Mouse (Mus musculus): ENCODE measurements at regions not wholly inside any gene's neighbourhood (a gene's known extent, or its start where the extent isn't known, plus 50 kb on each side); places are given as distances from the start of the nearest gene placed in this dataset.

DNA sequence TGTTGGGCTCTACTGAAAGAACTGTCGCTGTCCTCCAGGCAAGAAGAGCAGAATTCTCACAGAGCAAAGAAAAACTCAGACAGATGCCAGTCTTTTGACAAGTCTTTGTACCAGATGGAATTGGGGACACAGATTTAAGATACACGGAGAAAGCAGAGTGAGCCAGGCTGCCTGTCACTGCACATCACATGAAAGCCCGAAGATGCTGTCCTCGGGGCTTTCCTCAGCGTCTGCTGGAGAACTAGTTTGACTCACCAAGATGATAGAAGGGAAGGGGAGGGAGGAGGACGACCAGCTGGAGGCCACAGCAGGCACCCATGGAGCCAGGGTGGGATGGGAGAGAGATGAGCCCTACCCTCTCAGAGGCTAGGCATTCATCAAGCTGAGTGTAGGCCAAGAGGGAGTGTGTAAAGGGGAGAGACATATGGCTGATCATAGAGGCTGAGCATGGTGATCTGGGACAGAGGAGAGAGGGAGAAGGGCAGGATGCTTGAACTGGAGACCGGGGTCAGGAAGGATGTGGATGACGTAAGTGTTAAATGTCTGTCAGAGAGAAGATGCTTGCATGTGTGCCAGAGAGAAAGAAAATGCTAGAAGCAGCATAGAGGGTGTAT is 600.7 kb downstream of the Tbc1d22a start:
- Histone ChIP-seq H3K4me2 (no peak overlapping the region), H3K27me3 (replicated peaks) (no peaks in the 10 kb centered on the region), H3K9me3 (no peaks in the 10 kb centered on the region), H3K36me3 (replicated peaks) (no peaks in the 10 kb centered on the region), H3K27ac (no peak overlapping the region), H3K4me1 (no peaks in the 10 kb centered on the region), H3K4me3 (no peak overlapping the region), H3K9ac (no peak overlapping the region)
- ATAC-seq (replicated peaks), result no peak
- WGBS, result 73% methylated on average over 8 of the region's 8 CpGs

DNA sequence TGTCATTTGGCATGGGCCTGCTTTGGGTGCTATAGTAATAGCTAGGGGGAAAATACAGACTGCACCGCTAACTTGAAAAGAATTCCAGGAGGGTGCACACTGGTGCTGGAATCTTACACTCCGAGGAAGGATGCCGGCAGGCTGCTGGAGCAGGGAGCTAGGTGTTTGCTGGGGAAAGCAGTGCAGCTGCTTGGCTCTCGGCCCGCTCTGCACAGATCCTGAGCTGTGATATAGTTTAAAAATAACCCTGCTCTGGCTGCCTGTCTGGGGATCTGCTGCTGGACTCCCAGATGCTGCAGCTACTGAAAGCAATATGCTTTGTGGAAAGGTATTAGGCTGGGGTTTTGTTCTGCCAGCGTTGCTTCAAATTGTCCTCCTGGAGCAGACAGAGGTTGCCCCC is 621.7 kb downstream of the Tbc1d22a start:
- no peak overlapping the region for H3K9ac ChIP-seq
- peak; percentile 30; the same call in 1 of the 2 replicates for ATAC-seq (replicated peaks)

DNA sequence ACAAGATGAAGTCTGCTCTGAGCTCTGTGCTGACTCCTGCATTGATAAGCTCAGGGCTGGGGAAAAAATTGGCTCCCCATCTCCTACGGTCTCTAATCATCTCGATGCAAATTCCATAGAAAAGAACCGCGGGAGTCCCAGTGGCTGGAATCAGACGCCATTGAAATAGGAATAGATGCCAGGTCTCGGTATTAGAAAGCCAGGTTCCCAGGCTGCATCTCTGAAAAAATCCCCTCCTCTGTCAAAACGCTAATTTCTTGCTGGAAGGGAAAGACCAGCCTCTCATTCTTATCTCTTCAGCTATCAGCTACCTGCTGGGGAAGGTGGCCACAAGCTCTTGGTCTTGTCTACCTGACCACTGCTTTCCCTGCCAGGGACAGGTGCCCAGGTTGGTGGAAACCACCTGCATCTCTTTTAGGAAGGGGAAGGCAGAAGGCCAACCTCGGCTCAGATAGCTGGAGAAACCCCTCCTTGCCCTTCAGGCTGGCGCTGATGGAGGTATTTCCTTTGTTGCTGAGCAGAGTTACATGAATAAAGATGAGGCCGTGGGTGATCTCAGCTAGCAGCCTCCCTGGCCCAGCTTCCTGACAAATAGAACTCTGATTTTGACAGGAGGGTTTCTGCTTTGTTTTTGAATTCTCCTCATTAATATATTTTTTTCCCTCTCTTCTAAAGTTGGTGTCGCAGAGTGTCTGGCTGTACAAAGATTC is 638.1 kb downstream of the Tbc1d22a start:
- no peak overlapping the region for H3K9ac ChIP-seq
- no peaks in the 10 kb centered on the region for H3K9me3 ChIP-seq
- no peak overlapping the region for H3K4me2 ChIP-seq
- 11% methylated on average over 11 of the region's 11 CpGs for WGBS
- H3K27me3 ChIP-seq (replicated peaks), result no peaks in the 10 kb centered on the region
- ATAC-seq (replicated peaks), result no peak
- no peaks in the 10 kb centered on the region for H3K36me3 ChIP-seq (replicated peaks)
- H3K27ac ChIP-seq, result peak overlapping the region; percentile 60
- no peak overlapping the region for H3K4me3 ChIP-seq
- peaks cover 11% of the 10 kb centered on the region for H3K4me1 ChIP-seq

More for the DNA sequence above, 621.7 kb downstream of the Tbc1d22a start:
- H3K4me2 ChIP-seq, result no peak overlapping the region
- peak overlapping the region; percentile 77 for H3K27ac ChIP-seq
- H3K4me3 ChIP-seq, result no peak overlapping the region
- H3K27me3 ChIP-seq (replicated peaks), result no peaks in the 10 kb centered on the region
- WGBS, result 27% methylated on average over 6 of the region's 6 CpGs
- peaks cover 11% of the 10 kb centered on the region; the same call in 1 of the 2 replicates for H3K4me1 ChIP-seq
- no peaks in the 10 kb centered on the region for H3K9me3 ChIP-seq
- H3K36me3 ChIP-seq (replicated peaks), result no peaks in the 10 kb centered on the region

DNA sequence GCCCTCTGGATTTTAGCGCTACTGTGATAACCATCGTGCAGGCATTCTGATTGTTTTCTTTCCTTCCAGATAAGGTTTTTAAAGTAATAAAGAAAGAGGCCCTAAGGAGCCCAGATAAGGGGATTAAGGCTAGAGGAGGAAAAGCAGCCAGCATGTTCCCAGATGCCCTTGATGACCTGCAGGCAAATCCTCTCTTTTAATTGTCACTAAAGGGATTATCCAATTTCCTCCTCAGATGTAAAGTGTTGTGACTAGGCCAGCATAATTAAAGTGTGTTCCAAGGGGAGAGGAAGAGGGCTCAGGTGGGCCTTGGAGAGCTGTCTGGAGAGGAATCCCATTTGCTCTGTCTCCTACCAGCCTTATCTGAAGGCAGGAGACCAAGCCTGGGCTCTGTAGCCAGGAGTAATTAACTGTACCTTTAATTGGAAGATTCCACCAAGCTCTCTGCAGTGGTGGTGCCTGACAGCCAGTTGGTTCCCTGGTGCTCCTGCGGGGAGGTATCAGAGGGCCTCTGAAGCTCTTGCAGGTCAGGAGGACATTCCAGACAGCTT is 644.2 kb downstream of the Tbc1d22a start:
- Histone ChIP-seq H3K27me3 (replicated peaks) (no peaks in the 10 kb centered on the region; the same call in 1 of the 2 replicates), H3K4me2 (no peak overlapping the region), H3K36me3 (replicated peaks) (no peaks in the 10 kb centered on the region), H3K9ac (no peak overlapping the region), H3K9me3 (no peaks in the 10 kb centered on the region), H3K27ac (no peak overlapping the region), H3K4me3 (no peak overlapping the region), H3K4me1 (no peaks in the 10 kb centered on the region)
- WGBS, result 5% methylated on average over 3 of the region's 3 CpGs
- no peak for ATAC-seq (replicated peaks)

DNA sequence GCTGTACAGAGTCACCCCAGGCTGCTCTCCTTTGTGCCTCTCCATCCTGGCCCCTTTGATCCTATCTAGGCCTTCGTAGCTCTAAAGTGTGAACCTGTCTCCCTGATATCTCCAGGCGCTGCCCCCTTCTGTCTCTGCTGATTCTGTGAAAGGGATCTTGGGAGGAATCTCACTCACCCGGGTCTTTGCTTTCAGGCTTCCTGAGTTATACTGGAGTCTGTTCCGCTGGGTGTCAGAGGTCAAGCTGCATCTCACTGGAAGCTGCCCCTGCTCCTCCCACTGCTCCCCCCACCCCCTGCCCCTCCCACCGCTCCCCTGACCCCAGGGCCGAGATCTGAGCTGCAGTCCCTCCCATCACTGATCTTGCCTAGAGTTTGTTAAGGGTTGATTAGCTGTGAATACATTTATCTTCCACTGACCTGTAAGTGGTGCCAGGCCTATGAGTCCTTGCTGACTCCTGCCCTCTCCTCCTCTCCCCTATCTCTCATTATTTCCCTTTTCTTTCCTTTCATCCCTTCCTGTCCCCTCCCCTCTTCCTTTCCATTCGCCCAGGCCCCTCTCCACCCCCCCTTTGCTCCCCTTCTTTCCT is 661.6 kb downstream of the Tbc1d22a start:
- Histone ChIP-seq H3K9ac (no peak overlapping the region), H3K4me2 (peak overlapping the region; percentile 21; the same call in 1 of the 2 replicates), H3K27ac (no peak overlapping the region), H3K27me3 (replicated peaks) (no peaks in the 10 kb centered on the region), H3K4me1 (peaks cover 16% of the 10 kb centered on the region), H3K9me3 (no peaks in the 10 kb centered on the region), H3K4me3 (no peak overlapping the region), H3K36me3 (replicated peaks) (no peaks in the 10 kb centered on the region)
- no peak for ATAC-seq (replicated peaks)
- WGBS, result 13% methylated on average over 7 of the region's 7 CpGs

DNA sequence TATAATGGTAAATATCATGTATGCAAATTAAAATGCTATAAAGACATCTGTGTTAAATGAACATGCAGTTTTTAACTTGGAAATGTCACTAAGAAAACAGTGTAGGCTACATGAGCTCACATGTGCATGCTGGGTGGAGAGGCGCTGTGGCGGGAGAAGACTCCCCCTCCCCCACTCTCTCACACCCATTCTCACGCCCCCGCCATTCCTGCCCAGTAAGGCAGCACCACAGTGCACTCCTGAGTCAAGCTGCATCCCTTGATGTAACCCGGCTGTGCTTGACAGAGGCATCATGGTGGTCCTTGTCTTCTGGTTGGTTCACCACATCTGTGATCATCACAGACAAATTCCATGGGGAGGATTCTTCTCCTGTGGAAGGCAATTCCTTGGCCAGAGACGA is 647.1 kb upstream of the Fam19a5 start:
- H3K27me3 ChIP-seq (replicated peaks), result no peaks in the 10 kb centered on the region
- ATAC-seq (replicated peaks), result no peak
- no peaks in the 10 kb centered on the region for H3K4me1 ChIP-seq
- 61% methylated on average over 6 of the region's 6 CpGs for WGBS
- H3K4me3 ChIP-seq, result no peak overlapping the region
- no peak overlapping the region for H3K27ac ChIP-seq
- H3K36me3 ChIP-seq (replicated peaks), result no peaks in the 10 kb centered on the region
- H3K9me3 ChIP-seq, result no peaks in the 10 kb centered on the region
- no peak overlapping the region for H3K9ac ChIP-seq
- no peak overlapping the region for H3K4me2 ChIP-seq

DNA sequence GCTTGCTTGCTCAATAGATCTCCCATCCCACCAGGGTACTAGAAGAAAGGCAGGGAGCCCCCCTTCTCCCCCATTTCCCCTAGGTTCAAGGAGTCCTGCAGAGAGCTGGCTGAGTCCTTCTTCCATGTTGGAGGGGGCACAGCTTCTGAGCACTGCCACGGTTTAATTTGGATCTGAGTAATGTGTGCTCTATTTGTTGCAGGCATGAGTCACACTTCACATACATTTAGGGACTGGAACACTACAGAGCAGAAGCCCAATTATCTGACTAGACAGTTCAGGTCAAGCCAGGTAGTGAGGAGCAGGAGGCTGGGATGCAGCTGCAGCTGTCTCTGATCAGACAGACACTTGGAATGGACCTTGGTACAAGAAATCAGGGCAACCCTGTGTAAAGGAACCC is 644.1 kb upstream of the Fam19a5 start:
- H3K36me3 ChIP-seq (replicated peaks), result no peaks in the 10 kb centered on the region
- no peaks in the 10 kb centered on the region for H3K4me1 ChIP-seq
- H3K9me3 ChIP-seq, result no peaks in the 10 kb centered on the region
- H3K9ac ChIP-seq, result no peak overlapping the region
- no peaks in the 10 kb centered on the region for H3K27me3 ChIP-seq (replicated peaks)
- ATAC-seq (replicated peaks), result no peak
- H3K4me3 ChIP-seq, result no peak overlapping the region
- no peak overlapping the region for H3K27ac ChIP-seq
- 51% methylated on average over 1 of the region's 1 CpGs for WGBS
- no peak overlapping the region for H3K4me2 ChIP-seq

DNA sequence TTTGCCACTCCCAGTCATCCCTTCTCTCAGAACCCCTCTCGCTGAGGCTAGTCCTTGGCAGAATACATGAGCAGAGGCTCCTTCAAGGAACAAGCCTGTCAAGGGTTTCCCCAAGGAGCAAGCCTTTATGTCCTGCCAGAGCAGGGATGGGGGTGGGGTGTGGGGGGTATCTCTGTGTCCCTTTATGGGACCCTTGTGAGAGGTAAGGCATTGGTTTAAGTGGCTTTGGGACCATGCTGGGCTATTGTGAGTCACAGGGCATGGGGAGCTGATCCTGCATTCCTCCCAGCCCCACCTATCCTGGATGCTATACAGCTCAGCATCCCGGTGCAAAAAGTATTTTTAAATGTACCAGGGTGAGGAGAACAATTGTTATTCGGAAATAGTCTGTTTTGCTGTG is 641.1 kb upstream of the Fam19a5 start:
- WGBS, result 26% methylated on average over 3 of the region's 3 CpGs

DNA sequence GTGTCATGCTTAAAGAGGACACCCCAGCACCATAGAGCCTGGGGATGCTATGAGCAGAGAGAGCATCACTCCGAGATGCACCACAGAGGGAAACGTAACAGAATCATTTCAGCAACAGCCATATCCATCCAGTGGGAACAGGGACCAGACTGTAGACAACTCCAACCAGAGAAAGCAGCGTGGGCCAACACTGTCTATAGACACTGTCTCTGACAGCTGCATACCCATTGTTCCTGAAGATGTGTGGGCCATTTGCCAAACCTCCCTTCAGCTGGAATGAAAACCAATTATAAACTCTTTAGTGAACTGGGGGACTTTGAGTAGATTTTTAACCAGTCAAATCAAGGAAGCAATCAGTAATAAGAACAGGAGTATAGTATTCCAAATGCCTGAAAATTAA is 630.8 kb upstream of the Fam19a5 start:
- H3K9ac ChIP-seq, result no peak overlapping the region
- WGBS, result 77% methylated on average over 3 of the region's 3 CpGs
- no peaks in the 10 kb centered on the region for H3K9me3 ChIP-seq
- H3K27me3 ChIP-seq (replicated peaks), result no peaks in the 10 kb centered on the region
- no peak overlapping the region for H3K4me3 ChIP-seq
- H3K4me1 ChIP-seq, result no peaks in the 10 kb centered on the region
- H3K27ac ChIP-seq, result no peak overlapping the region
- no peak for ATAC-seq (replicated peaks)
- no peak overlapping the region for H3K4me2 ChIP-seq
- H3K36me3 ChIP-seq (replicated peaks), result no peaks in the 10 kb centered on the region

More for the DNA sequence above, 641.1 kb upstream of the Fam19a5 start:
- Histone ChIP-seq H3K4me3 (no peak overlapping the region), H3K36me3 (replicated peaks) (no peaks in the 10 kb centered on the region), H3K27me3 (replicated peaks) (no peaks in the 10 kb centered on the region), H3K9ac (no peak overlapping the region), H3K4me2 (no peak overlapping the region), H3K27ac (no peak overlapping the region), H3K9me3 (no peaks in the 10 kb centered on the region), H3K4me1 (no peaks in the 10 kb centered on the region)
- no peak for ATAC-seq (replicated peaks)

DNA sequence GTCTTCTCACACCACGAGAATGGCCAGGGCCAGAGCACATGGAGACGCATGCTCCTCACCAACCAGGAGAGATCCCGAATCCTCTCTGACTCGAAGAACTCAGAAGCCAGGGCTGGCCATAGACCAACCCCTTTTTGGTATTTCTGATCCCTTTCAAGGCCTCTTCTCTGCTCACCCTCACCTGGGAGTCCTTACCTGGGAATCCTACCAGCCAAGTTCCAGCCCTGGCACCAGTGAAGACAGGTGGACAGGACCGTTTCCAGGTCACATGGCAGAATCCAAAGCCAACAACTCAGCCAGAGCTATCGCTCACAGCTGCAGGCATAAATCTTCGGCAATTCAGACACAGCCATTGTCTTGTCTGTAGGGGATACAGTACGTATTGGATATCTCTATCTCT is 626.2 kb upstream of the Fam19a5 start:
- Histone ChIP-seq H3K4me1 (peaks cover 25% of the 10 kb centered on the region), H3K27me3 (replicated peaks) (no peaks in the 10 kb centered on the region), H3K9ac (no peak overlapping the region), H3K9me3 (no peaks in the 10 kb centered on the region), H3K36me3 (replicated peaks) (no peaks in the 10 kb centered on the region), H3K27ac (no peak overlapping the region), H3K4me3 (no peak overlapping the region), H3K4me2 (no peak overlapping the region)
- no peak for ATAC-seq (replicated peaks)
- WGBS, result 89% methylated on average over 8 of the region's 8 CpGs

DNA sequence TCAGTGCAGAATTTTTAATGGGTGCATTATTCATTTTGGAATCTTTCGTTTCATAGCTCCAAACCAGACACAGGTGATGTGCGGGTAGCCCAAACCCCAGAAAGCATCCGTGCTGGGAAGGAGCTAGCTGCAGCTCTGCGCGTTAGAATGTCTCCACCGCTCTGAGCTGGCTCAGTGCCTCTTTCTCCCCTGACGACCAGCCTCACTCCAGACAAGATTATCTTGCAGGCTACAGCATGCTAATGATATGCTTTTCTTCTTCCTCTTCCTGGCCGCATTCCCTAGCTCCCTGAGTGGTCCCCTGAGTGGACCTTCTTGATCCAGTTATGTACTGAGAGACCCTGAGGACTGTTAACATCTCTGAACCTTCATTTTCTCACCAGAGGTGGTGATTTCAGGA is 624.4 kb upstream of the Fam19a5 start:
- 19% methylated on average over 8 of the region's 8 CpGs for WGBS
- ATAC-seq (replicated peaks), result peak; percentile 56; the same call in 1 of the 2 replicates
- H3K27me3 ChIP-seq (replicated peaks), result no peaks in the 10 kb centered on the region
- H3K4me3 ChIP-seq, result no peak overlapping the region
- no peaks in the 10 kb centered on the region for H3K36me3 ChIP-seq (replicated peaks)
- peak overlapping the region; percentile 49 for H3K27ac ChIP-seq
- H3K9me3 ChIP-seq, result no peaks in the 10 kb centered on the region
- peaks cover 26% of the 10 kb centered on the region for H3K4me1 ChIP-seq
- no peak overlapping the region for H3K9ac ChIP-seq
- H3K4me2 ChIP-seq, result peak overlapping the region; percentile 1; the same call in 1 of the 2 replicates

DNA sequence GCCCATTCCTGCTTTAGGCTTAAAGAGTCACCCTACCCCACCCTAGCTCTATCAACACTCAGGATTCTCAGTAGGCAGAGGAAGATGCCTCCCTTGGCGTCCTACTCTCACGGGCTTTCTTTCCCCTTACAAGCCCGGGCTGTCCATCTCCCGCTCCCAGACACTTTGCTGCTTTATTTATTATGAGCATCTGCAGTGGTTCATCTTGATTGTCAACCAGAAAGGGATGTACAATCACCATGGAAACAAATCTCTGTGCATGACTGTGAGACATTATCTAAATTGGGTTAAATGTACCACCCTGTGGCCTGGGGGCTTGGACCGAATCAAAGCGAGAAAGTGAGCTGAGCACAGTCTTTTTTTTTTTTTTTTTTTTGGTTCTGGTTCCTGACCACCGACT is 623.9 kb upstream of the Fam19a5 start:
- peak overlapping the region; percentile 49 for H3K27ac ChIP-seq
- 0 out of 2 replicates have a peak, but pooled peaks have one; percentile 24 for ATAC-seq (replicated peaks)
- no peak overlapping the region for H3K9ac ChIP-seq
- WGBS, result 7% methylated on average over 7 of the region's 7 CpGs
- H3K27me3 ChIP-seq (replicated peaks), result no peaks in the 10 kb centered on the region
- H3K4me2 ChIP-seq, result peak overlapping the region; percentile 1; the same call in 1 of the 2 replicates
- no peaks in the 10 kb centered on the region for H3K36me3 ChIP-seq (replicated peaks)
- H3K4me1 ChIP-seq, result peaks cover 31% of the 10 kb centered on the region
- H3K9me3 ChIP-seq, result no peaks in the 10 kb centered on the region
- H3K4me3 ChIP-seq, result no peak overlapping the region

All from midbrain, embryonic 15.5 days (tissue).